Mouse (Mus musculus): ENCODE measurements around the gene Cerk.
A peak's percentile ranks its signal among the peaks of the same experiment; 100 is the strongest.
"Not testable (repeated sequence)": the region's sequence is repeated elsewhere in the genome, so short reads cannot be mapped to it uniquely, and the experiment has no call there.

Cerk gene

DNA sequence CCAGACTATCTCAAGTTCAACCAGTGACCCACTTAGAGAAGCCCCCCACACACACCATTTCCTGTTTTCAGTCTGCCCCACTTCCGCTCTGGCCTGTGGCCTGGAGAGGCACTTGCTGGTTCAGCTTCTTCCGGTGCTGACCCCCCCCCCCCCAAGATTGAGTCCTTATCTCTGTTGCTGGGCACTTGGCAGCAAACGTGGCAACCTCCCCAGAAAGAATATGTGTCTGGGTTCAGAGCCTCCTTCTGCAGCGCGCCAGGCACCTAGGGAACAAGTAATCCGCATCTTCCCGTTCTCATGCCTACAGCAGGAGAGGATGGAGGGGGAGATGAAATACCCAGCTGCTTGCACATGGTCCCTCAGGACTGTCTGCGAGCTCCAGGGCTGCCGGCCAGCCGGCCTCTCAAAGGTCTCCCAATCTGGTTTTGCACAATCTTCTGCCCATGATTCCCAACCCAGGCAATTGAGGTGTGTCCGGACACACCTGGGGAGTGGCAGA, 4.0 kb downstream of the Cerk start:
- peak in 1 of 2 experiments; percentile 43 for DNase-seq (ENCODE audit: low spot score in 2 of 2)

DNA sequence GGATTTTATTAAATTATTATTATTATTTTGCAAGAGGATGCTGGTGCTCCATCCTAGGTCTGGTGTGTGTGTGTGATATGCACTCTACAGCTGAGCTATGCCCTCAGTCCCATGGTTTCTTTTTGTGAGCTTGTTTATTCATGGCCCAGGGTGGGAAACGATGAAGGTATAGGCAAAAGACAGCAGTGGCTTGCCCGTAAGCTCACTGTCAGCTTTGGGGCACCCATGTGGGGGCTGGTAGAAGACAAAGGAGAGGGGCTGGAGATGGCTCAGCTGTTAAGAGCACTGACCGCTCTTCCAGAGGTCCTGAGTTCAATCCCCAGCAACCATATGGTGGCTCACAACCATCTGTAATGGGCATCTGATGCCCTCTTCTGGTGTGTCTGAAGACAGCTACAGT, 4.6 kb downstream of the Cerk start:
- not testable (repeated sequence) for DNase-seq (ENCODE audit: low spot score in 2 of 2)

GRCm38 (mm10) chr15:86180427-86180826, 5.5 kb downstream of the Cerk start:
- no peak for DNase-seq (ENCODE audit: low spot score in 2 of 2)

DNA sequence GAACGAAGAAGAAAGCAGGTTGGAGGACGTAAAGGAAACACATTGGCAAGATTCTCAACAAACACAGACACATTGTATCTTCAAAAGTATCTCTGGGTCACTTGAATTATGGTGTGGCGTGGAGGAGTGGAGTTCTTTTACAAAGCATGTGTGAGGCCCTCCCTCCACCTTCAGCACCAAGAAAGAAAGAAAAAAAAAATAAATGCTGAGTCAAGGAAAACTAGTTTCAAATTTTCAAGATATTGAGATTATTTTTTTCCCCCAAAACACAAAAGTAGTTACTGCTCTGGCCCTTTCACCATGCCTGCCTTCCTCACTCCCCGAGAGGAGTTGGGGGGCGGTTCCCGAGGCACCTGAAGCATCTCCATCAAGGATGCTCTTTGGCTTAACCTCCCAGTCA, 7.3 kb downstream of the Cerk start:
- DNase-seq (ENCODE audit: low spot score in 2 of 2): no peak

GRCm38 (mm10) chr15:86177703-86178251, 8.2 kb downstream of the Cerk start:
- not testable (repeated sequence) for DNase-seq (ENCODE audit: low spot score in 2 of 2)

- DNase-seq (ENCODE audit: low spot score in 2 of 2): no peak
These were observed 8.9 kb downstream of the Cerk start for GRCm38 (mm10) chr15:86176771-86177702.

- no peak for DNase-seq (ENCODE audit: low spot score in 2 of 2)
These were observed 9.8 kb downstream of the Cerk start for GRCm38 (mm10) chr15:86176166-86176565.

DNA sequence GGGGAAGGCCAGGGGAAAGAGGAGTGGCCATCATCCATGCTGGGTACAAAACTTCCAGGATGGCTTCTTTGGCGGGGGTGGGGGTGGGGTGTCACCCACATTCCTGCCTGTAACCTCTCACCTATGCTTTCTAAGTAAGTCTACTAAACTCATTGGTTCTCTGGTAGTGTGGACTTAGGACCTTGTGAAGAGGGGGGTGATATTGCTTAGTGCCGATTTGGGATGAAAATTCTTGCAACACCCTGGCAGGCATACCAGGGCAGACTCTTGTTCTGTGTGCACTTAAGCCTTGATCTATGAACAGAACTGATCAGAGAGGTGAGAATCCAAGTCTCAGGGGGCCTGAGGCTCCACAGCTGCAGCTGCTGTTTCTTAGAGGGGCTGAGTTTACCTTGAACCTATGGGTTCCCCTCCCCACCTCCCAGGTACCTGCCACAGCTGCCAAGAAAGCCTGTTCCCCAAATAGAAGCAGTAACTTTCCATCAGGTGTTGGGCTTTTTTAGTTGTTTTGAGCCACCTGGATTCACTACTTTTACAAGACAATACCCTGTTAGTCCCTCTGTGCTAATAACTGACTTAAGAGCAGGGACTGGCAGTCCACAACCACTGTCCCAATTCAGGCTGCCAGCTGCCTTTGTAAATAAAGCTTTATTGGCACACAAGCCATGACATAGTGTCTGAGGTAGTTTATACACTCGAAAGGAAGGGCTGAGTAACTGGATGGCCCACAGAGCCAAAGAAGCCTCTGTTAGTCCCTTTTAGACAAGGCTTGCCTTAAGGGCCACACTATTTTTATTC, 10.5 kb downstream of the Cerk start:
- DNase-seq (ENCODE audit: low spot score in 2 of 2): no peak

DNA sequence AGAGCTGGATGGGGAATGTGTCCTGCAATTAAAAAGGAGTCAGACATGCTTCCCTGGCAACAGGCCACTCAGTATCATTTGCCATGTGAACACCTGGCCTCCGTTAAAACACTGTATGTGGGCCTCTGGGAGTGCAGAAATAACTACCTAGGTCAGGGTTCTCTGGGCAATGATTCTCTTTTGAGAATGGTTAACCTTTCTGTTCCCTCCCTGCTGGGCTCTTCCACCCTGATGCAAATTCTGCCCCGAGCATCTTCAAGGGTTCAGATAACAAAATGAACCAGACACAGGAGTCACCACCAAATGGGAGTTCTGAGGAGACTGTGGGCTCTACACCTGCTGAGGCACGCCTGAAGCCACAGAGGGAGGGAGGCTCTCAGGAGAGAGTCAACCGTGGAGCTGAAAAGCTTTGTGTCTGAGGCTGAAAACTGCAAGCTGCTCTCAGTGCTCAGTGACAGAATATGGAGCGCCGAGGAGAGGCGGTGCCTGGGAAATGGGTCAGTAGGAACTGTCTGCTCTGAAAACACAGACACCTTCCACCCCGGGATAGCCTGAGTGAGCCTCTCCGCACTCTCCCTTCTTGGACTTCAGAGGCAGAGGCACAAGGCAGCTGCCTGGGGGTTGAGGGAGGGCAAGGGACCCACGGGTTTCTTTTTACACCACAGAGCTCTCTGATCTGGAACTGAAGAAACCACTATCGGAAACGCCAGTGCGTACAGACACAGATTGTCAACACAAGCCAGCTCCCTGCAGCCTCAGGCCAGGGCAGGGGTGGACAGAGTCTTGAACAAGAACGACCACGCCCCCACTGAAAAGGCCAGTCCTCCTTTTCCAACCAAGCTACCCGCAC, 12.6 kb downstream of the Cerk start:
- DNase-seq (ENCODE audit: low spot score in 2 of 2): no peak

DNA sequence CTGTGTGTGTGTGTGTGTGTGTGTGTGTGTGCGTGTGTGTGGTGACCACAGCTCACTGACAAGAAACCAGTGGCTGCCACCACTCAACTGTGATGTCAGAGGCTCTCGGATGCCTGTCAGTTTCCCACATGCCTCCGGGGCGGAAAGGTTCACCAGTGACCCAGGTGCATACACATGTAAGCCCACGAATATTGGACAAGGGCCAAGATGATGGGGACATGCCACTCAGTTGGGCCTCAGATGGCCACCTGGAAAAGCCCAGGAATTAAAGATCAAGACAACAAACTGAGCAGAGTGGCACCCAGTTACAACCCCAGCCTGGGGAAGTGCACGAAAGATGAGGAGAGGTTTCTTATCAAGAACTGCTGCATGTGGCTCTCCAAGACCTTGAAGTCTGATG, 13.4 kb downstream of the Cerk start:
- no peak for DNase-seq (ENCODE audit: low spot score in 2 of 2)

GRCm38 (mm10) chr15:86172124-86172523, 13.8 kb downstream of the Cerk start:
- no peak for DNase-seq (ENCODE audit: low spot score in 2 of 2)

DNA sequence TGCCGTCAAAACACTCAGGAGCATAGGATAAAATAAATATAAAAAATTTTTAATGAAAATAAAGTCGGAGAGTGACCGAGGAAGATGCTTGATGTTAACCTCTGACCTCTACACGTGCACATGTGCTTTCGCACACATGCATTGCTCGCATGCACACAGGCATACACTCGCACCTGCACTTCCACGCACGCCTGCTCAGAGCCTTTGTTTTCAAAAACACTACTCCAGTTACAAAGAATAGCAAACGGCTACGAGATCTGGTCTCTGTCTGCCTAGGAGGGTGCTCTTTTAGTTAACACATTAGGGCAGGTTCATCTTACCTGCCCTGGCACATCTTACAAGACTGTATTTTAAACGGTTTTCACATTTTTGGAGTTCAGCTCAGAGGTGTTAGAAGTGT, 14.6 kb downstream of the Cerk start:
- no peak for DNase-seq (ENCODE audit: low spot score in 2 of 2)

DNA sequence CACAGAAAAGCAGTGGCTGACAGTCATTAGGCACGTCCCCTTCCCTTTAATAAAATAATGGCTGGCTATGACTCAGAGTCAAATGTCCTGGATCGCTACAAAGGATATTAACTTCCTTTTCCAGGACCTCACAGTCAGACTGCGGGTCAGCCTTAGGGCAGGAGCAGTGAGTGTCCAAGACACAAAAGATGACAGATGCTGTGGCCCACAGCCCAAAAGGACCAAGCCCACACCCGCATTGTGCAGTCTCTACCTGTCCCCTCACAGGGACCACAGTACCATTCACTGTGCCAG, 16.2 kb downstream of the Cerk start:
- no peak for DNase-seq (ENCODE audit: low spot score in 2 of 2)

GRCm38 (mm10) chr15:86168941-86169816, 16.8 kb downstream of the Cerk start:
- DNase-seq (ENCODE audit: low spot score in 2 of 2): no peak

- no peak for DNase-seq (ENCODE audit: low spot score in 2 of 2)
These were observed 17.5 kb downstream of the Cerk start for GRCm38 (mm10) chr15:86168505-86168867.

- DNase-seq (ENCODE audit: low spot score in 2 of 2): no peak
These were observed 18.0 kb downstream of the Cerk start for GRCm38 (mm10) chr15:86167787-86168504.

- no peak for DNase-seq (ENCODE audit: low spot score in 2 of 2)
These were observed 18.8 kb downstream of the Cerk start for GRCm38 (mm10) chr15:86167032-86167655.

DNA sequence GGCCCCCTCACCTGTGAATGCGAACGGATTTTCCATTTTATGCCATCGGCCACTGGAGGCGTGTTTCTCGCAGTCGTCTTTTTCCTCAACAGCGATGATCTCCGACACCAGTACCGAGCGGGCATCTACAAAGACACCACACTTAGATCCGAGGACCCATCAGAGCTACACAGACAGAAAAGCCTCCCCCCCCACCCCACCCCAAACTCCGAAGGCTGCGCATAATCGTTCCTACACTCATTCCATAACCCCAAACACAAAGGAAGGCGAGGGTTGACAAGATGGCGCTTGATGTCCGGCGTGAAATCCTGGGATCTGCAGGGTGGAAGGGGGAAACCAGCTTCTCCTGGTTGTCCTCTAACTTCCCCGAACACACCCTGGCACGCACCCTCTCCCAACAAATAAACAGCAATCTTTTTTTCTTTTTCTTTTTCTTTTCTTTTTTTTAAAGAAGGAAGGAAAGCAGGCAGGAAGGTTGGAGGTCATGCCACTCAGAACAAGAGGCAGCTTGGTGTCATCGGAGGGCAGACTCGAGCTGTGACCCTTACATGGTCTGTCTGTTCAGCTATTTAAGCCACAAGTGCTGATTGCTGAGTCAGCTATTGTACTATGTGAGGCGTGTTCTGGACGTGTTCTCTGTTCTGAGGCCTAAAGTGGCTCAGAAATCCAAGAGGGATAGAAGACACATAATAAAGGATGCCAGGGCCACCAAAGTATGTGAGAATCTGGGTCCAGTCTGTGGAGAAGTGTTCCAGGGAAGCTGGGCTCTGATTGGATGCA, 19.9 kb downstream of the Cerk start:
- no peak for DNase-seq (ENCODE audit: low spot score in 2 of 2)
